Mouse (Mus musculus): ENCODE data around the gene Ros1. TPM values are rescaled to one million over a fixed set of nuclear protein-coding genes. Genes with fewer than 3 reads are reported as not detected.
A peak's percentile ranks its signal among the peaks of the same experiment; 100 is the strongest.

Ros1 gene
- not detected in 2 replicates for polyA plus RNA-seq (2015; fragmentation: Nextera tagmentation; extraction: Ambion mirVana)

GRCm38 (mm10) chr10:52194957-52195852 lies at the start of gene Ros1:
TSS of gene Ros1 (minus strand) at chr10:52195244.
- H3K4me3 ChIP-seq, result no peak within 1 kb of the TSS
- H3K27me3 ChIP-seq (replicated peaks), result no peaks in the 10 kb centered on the region
- no peak within 1 kb of the TSS for H3K9ac ChIP-seq
- ATAC-seq (ENCODE audit: extremely low read depth, insufficient number of reproducible peaks, low FRiP score, low TSS enrichment), result no peak
- H3K36me3 ChIP-seq, result no peaks in the 10 kb centered on the region
- H3K4me2 ChIP-seq, result no peak within 1 kb of the TSS
- H3K9me3 ChIP-seq, result no peaks in the 10 kb centered on the region
- 68% methylated on average over 7 of the region's 7 CpGs for WGBS
- H3K4me1 ChIP-seq, result no peaks in the 10 kb centered on the region
- no peak within 1 kb of the TSS for H3K27ac ChIP-seq (replicated peaks)

GRCm38 (mm10) chr10:52242680-52243323 lies 47.8 kb upstream of the Ros1 start:
- no peak overlapping the region for H3K4me2 ChIP-seq
- WGBS, result 56% methylated on average over 7 of the region's 7 CpGs
- H3K9me3 ChIP-seq, result no peaks in the 10 kb centered on the region
- H3K27me3 ChIP-seq (replicated peaks), result no peaks in the 10 kb centered on the region
- no peak overlapping the region for H3K4me3 ChIP-seq
- H3K36me3 ChIP-seq, result no peaks in the 10 kb centered on the region
- no peak overlapping the region for H3K9ac ChIP-seq
- H3K27ac ChIP-seq (replicated peaks), result no peak overlapping the region
- no peak for ATAC-seq (ENCODE audit: extremely low read depth, insufficient number of reproducible peaks, low FRiP score, low TSS enrichment)
- no peaks in the 10 kb centered on the region for H3K4me1 ChIP-seq

- Histone ChIP-seq H3K4me3 (no peak overlapping the region), H3K27me3 (replicated peaks) (no peaks in the 10 kb centered on the region), H3K4me1 (no peaks in the 10 kb centered on the region), H3K9me3 (no peaks in the 10 kb centered on the region), H3K4me2 (no peak overlapping the region), H3K9ac (no peak overlapping the region), H3K27ac (replicated peaks) (no peak overlapping the region), H3K36me3 (no peaks in the 10 kb centered on the region)
- ATAC-seq (ENCODE audit: extremely low read depth, insufficient number of reproducible peaks, low FRiP score, low TSS enrichment), result no peak
- 81% methylated on average over 5 of the region's 5 CpGs for WGBS
Observed at GRCm38 (mm10) chr10:52242015-52242414, 47.0 kb upstream of the Ros1 start.

- H3K27me3 ChIP-seq (replicated peaks), result no peaks in the 10 kb centered on the region
- H3K4me3 ChIP-seq, result peak overlapping the region; percentile 85; the same call in 1 of the 2 replicates
- H3K9ac ChIP-seq, result peak overlapping the region; percentile 93; the same call in 1 of the 2 replicates
- peak overlapping the region; percentile 90 for H3K4me2 ChIP-seq
- H3K36me3 ChIP-seq, result no peaks in the 10 kb centered on the region
- ATAC-seq (ENCODE audit: extremely low read depth, insufficient number of reproducible peaks, low FRiP score, low TSS enrichment), result no peak
- 78% methylated on average over 5 of the region's 5 CpGs for WGBS
- no peaks in the 10 kb centered on the region for H3K9me3 ChIP-seq
- peaks cover 14% of the 10 kb centered on the region for H3K4me1 ChIP-seq
- no peak overlapping the region for H3K27ac ChIP-seq (replicated peaks)
Observed at GRCm38 (mm10) chr10:52235461-52235860, 40.4 kb upstream of the Ros1 start.

GRCm38 (mm10) chr10:52234654-52234981 lies 39.6 kb upstream of the Ros1 start:
- H3K27ac ChIP-seq (replicated peaks), result no peak overlapping the region
- peak overlapping the region; percentile 93 for H3K9ac ChIP-seq
- H3K4me1 ChIP-seq, result peaks cover 14% of the 10 kb centered on the region
- no peak for ATAC-seq (ENCODE audit: extremely low read depth, insufficient number of reproducible peaks, low FRiP score, low TSS enrichment)
- no peaks in the 10 kb centered on the region for H3K36me3 ChIP-seq
- 24% methylated on average over 7 of the region's 7 CpGs for WGBS
- peak overlapping the region; percentile 85 for H3K4me3 ChIP-seq
- H3K4me2 ChIP-seq, result peak overlapping the region; percentile 90
- H3K27me3 ChIP-seq (replicated peaks), result no peaks in the 10 kb centered on the region
- no peaks in the 10 kb centered on the region for H3K9me3 ChIP-seq

- under 1% methylated on average over 37 of the region's 40 CpGs for WGBS
- Histone ChIP-seq H3K9me3 (no peaks in the 10 kb centered on the region), H3K27ac (replicated peaks) (peak overlapping the region; percentile 48; the same call in 1 of the 2 replicates), H3K27me3 (replicated peaks) (no peaks in the 10 kb centered on the region), H3K9ac (peak overlapping the region; percentile 93), H3K4me3 (peak overlapping the region; percentile 85), H3K36me3 (no peaks in the 10 kb centered on the region), H3K4me1 (peaks cover 14% of the 10 kb centered on the region), H3K4me2 (peak overlapping the region; percentile 90)
- peak; percentile 19; the same call in 1 of the 2 replicates for ATAC-seq (ENCODE audit: extremely low read depth, insufficient number of reproducible peaks, low FRiP score, low TSS enrichment)
Observed at GRCm38 (mm10) chr10:52233969-52234653, 39.1 kb upstream of the Ros1 start.

- H3K4me3 ChIP-seq, result peak within 1 kb of the TSS; percentile 85
- ATAC-seq (ENCODE audit: extremely low read depth, insufficient number of reproducible peaks, low FRiP score, low TSS enrichment), result peak; percentile 78
- under 1% methylated on average over 45 of the region's 60 CpGs for WGBS
- H3K27me3 ChIP-seq (replicated peaks), result no peaks in the 10 kb centered on the region
- H3K4me1 ChIP-seq, result peaks cover 14% of the 10 kb centered on the region
- no peaks in the 10 kb centered on the region for H3K36me3 ChIP-seq
- peak within 1 kb of the TSS; percentile 93 for H3K9ac ChIP-seq
- peak within 1 kb of the TSS; percentile 90 for H3K4me2 ChIP-seq
- no peaks in the 10 kb centered on the region for H3K9me3 ChIP-seq
- H3K27ac ChIP-seq (replicated peaks), result peak within 1 kb of the TSS; percentile 48; the same call in 1 of the 2 replicates
Observed at GRCm38 (mm10) chr10:52233301-52233968, 38.4 kb upstream of the Ros1 start, which contains the start of gene Dcbld1. TSS of gene Dcbld1 (plus strand) at chr10:52233619.

- no peaks in the 10 kb centered on the region for H3K27me3 ChIP-seq (replicated peaks)
- no peaks in the 10 kb centered on the region for H3K9me3 ChIP-seq
- peak overlapping the region; percentile 93 for H3K9ac ChIP-seq
- ATAC-seq (ENCODE audit: extremely low read depth, insufficient number of reproducible peaks, low FRiP score, low TSS enrichment), result no peak
- 11% methylated on average over 21 of the region's 21 CpGs for WGBS
- H3K4me3 ChIP-seq, result peak overlapping the region; percentile 85
- H3K36me3 ChIP-seq, result no peaks in the 10 kb centered on the region
- no peak overlapping the region for H3K27ac ChIP-seq (replicated peaks)
- H3K4me2 ChIP-seq, result peak overlapping the region; percentile 90
- peaks cover 14% of the 10 kb centered on the region for H3K4me1 ChIP-seq
Observed at GRCm38 (mm10) chr10:52232196-52233176, 37.4 kb upstream of the Ros1 start.

GRCm38 (mm10) chr10:52219600-52219999 lies 24.6 kb upstream of the Ros1 start:
- Histone ChIP-seq H3K4me1 (peaks cover 7% of the 10 kb centered on the region), H3K9ac (no peak overlapping the region), H3K4me2 (no peak overlapping the region), H3K9me3 (no peaks in the 10 kb centered on the region), H3K27ac (replicated peaks) (no peak overlapping the region), H3K27me3 (replicated peaks) (no peaks in the 10 kb centered on the region), H3K36me3 (no peaks in the 10 kb centered on the region), H3K4me3 (no peak overlapping the region)
- no peak for ATAC-seq (ENCODE audit: extremely low read depth, insufficient number of reproducible peaks, low FRiP score, low TSS enrichment)
- 70% methylated on average over 3 of the region's 3 CpGs for WGBS

GRCm38 (mm10) chr10:52217564-52217934 lies 22.5 kb upstream of the Ros1 start:
- H3K9ac ChIP-seq, result no peak overlapping the region
- H3K4me1 ChIP-seq, result peaks cover 7% of the 10 kb centered on the region
- H3K4me3 ChIP-seq, result no peak overlapping the region
- no peaks in the 10 kb centered on the region for H3K9me3 ChIP-seq
- H3K27ac ChIP-seq (replicated peaks), result no peak overlapping the region
- H3K4me2 ChIP-seq, result no peak overlapping the region
- no peaks in the 10 kb centered on the region for H3K36me3 ChIP-seq
- ATAC-seq (ENCODE audit: extremely low read depth, insufficient number of reproducible peaks, low FRiP score, low TSS enrichment), result no peak
- 47% methylated on average over 7 of the region's 7 CpGs for WGBS
- H3K27me3 ChIP-seq (replicated peaks), result no peaks in the 10 kb centered on the region

Data from heart, embryonic 13.5 days (tissue).